In the genomic region with DNA sequence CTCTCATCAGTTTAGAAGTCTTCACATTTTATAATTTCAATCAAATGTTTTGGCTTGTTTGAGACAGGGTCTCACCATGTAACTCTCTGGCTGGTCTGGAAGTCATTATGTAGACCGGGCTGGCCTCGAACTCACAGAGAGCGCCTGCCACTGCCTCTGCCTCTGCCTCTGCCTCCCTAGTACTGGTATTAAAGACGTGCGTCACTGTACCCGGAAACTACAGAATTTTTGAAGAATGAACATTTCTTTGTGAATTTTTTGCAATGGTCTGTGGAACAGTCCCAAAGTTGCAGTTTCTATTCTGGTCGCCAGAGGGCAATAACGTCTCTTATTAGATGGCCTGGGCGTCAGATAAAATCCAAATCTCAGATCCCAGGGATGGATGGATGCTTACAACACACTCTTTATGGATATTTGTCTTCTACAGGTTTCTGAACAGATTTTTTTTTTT, we compare ENCODE assay signal across 8 mouse cellular contexts. TPM values are rescaled to one million over a fixed set of nuclear protein-coding genes. Genes with fewer than 3 reads are reported as not detected.
DNase-seq lines count a peak whose midpoint lies in the region; ATAC-seq lines count a peak whose summit lies in the region.

No protein-coding gene starts in this region.

- H3K4me3 ChIP-seq in embryonic facial prominence, embryonic 14.5 days (ENCODE audit: low read depth, low read length), result peak overlapping the region; percentile 76
- H3K4me3 ChIP-seq in heart, embryonic 14.5 days (ENCODE audit: control insufficient read depth in 1 of 2, insufficient read depth in 1 of 2, low read depth in 1 of 2, low read length in 2 of 2), result peak overlapping the region; percentile 55 to 73
- H3K4me3 ChIP-seq in liver, embryonic 15.5 days (replicated peaks), result peak overlapping the region; percentile 71
- H3K4me3 ChIP-seq in neural tube, embryonic 14.5 days (ENCODE audit: low read depth, low read length), result peak overlapping the region; percentile 79

- H3K4me2 ChIP-seq in embryonic facial prominence, embryonic 14.5 days (ENCODE audit: low read depth, low read length), result peak overlapping the region; percentile 94
- H3K4me2 ChIP-seq in heart, embryonic 14.5 days (ENCODE audit: low read length), result peak overlapping the region; percentile 67
- H3K4me2 ChIP-seq in liver, embryonic 15.5 days, result peak overlapping the region; percentile 95
- peak overlapping the region; percentile 97 for H3K4me2 ChIP-seq in neural tube, embryonic 14.5 days (ENCODE audit: low read depth, low read length)

- under 1% methylated on average over 9 of the region's 9 CpGs for WGBS in embryonic facial prominence, embryonic 14.5 days
- WGBS in heart, embryonic 14.5 days, result under 1% methylated on average over 9 of the region's 9 CpGs
- 1% methylated on average over 9 of the region's 9 CpGs for WGBS in liver, embryonic 15.5 days (ENCODE audit: insufficient replicate concordance)
- WGBS in neural tube, embryonic 14.5 days, result 0% methylated on average over 9 of the region's 9 CpGs

- peak overlapping the region; percentile 98 for H3K27ac ChIP-seq in embryonic facial prominence, embryonic 14.5 days (replicated peaks; ENCODE audit: low read depth, low read length)
- peak overlapping the region; percentile 89 for H3K27ac ChIP-seq in heart, embryonic 14.5 days (replicated peaks in 1 of 2; ENCODE audit: control insufficient read depth in 1 of 2, insufficient read depth in 1 of 2, low read depth in 2 of 2, low read length in 2 of 2)
- peak overlapping the region; percentile 82 for H3K27ac ChIP-seq in liver, embryonic 15.5 days (replicated peaks)
- peak overlapping the region; percentile 62; the same call in 1 of the 2 replicates for H3K27ac ChIP-seq in neural tube, embryonic 14.5 days (ENCODE audit: low read depth, low read length)

- no peaks in the 10 kb centered on the region for H3K9me3 ChIP-seq in embryonic facial prominence, embryonic 14.5 days (ENCODE audit: control insufficient read depth, low read length)
- H3K9me3 ChIP-seq in heart, embryonic 14.5 days (ENCODE audit: control insufficient read depth, low read length), result no peaks in the 10 kb centered on the region
- H3K9me3 ChIP-seq in liver, embryonic 15.5 days (replicated peaks), result no peaks in the 10 kb centered on the region
- no peaks in the 10 kb centered on the region for H3K9me3 ChIP-seq in neural tube, embryonic 14.5 days (ENCODE audit: control insufficient read depth, low read length)

- H3K4me1 ChIP-seq in embryonic facial prominence, embryonic 14.5 days (ENCODE audit: control insufficient read depth, insufficient read depth, low read length), result peaks cover 34% of the 10 kb centered on the region
- peaks cover 33 to 43% of the 10 kb centered on the region in 2 experiments for H3K4me1 ChIP-seq in heart, embryonic 14.5 days (ENCODE audit: control insufficient read depth in 2 of 2, insufficient read depth in 2 of 2, low read length in 2 of 2)
- peaks cover 76% of the 10 kb centered on the region for H3K4me1 ChIP-seq in liver, embryonic 15.5 days (replicated peaks)
- peaks cover 14% of the 10 kb centered on the region for H3K4me1 ChIP-seq in neural tube, embryonic 14.5 days (ENCODE audit: control insufficient read depth, insufficient read depth, low read length)

- DNase-seq in CD4-positive, CD25-positive, alpha-beta regulatory T cell, adult 2 months (ENCODE audit: low read depth, low spot score), result peak; percentile 94
- peak; percentile 86 for DNase-seq in adrenal gland, postnatal 10 days
- peak; percentile 95 for DNase-seq in embryonic facial prominence, embryonic 14.5 days (ENCODE audit: low spot score)
- DNase-seq in kidney, postnatal 25 days, result peak; percentile 80 to 94
- peak; percentile 85 for DNase-seq in thymus, postnatal 0 days (ENCODE audit: low spot score)

- H3K36me3 ChIP-seq in embryonic facial prominence, embryonic 14.5 days (ENCODE audit: control insufficient read depth, insufficient read depth, low read length), result peaks cover 32% of the 10 kb centered on the region
- H3K36me3 ChIP-seq in heart, embryonic 14.5 days (ENCODE audit: control insufficient read depth, insufficient read depth, low read length), result peaks cover 31% of the 10 kb centered on the region
- peaks cover 9% of the 10 kb centered on the region for H3K36me3 ChIP-seq in liver, embryonic 15.5 days (replicated peaks)
- H3K36me3 ChIP-seq in neural tube, embryonic 14.5 days (ENCODE audit: control insufficient read depth, insufficient read depth, low read length), result no peaks in the 10 kb centered on the region

- peak; percentile 11 for ATAC-seq in embryonic facial prominence, embryonic 14.5 days (ENCODE audit: low read depth)
- no peak; the same call in 1 of the 2 replicates for ATAC-seq in heart, embryonic 14.5 days (ENCODE audit: insufficient number of reproducible peaks, insufficient read depth, low FRiP score, low read depth)
- ATAC-seq in liver, embryonic 15.5 days (ENCODE audit: insufficient read depth), result peak; percentile 1; the same call in 1 of the 2 replicates
- ATAC-seq in neural tube, embryonic 14.5 days (ENCODE audit: low read depth), result peak; percentile 3; the same call in 1 of the 2 replicates

- no peaks in the 10 kb centered on the region for H3K27me3 ChIP-seq in embryonic facial prominence, embryonic 14.5 days (replicated peaks; ENCODE audit: control insufficient read depth, insufficient read depth, low read length)
- H3K27me3 ChIP-seq in heart, embryonic 14.5 days (ENCODE audit: control insufficient read depth, insufficient read depth, low read length), result no peaks in the 10 kb centered on the region
- peaks cover 16% of the 10 kb centered on the region for H3K27me3 ChIP-seq in liver, embryonic 15.5 days
- H3K27me3 ChIP-seq in neural tube, embryonic 14.5 days (ENCODE audit: control insufficient read depth, insufficient read depth, low read length), result no peaks in the 10 kb centered on the region

- peak overlapping the region; percentile 55; the same call in 1 of the 2 replicates for H3K9ac ChIP-seq in embryonic facial prominence, embryonic 14.5 days (ENCODE audit: low read depth, low read length)
- peak overlapping the region; percentile 75 for H3K9ac ChIP-seq in heart, embryonic 14.5 days (ENCODE audit: low read length)
- 0 out of 2 replicates have a peak overlapping the region, but pooled peaks have one; percentile 30 for H3K9ac ChIP-seq in liver, embryonic 15.5 days
- H3K9ac ChIP-seq in neural tube, embryonic 14.5 days (replicated peaks; ENCODE audit: low read depth, low read length), result peak overlapping the region; percentile 16; the same call in 1 of the 2 replicates

RNA-seq across cellular contexts. Expression of a gene that starts 0.8 kb away (rescaled TPM):
- 10 to 100 TPM; 27.9 to 37.0 TPM for total RNA-seq in adrenal gland, postnatal 10 days (2021)
- 41.1 and 51.3 TPM in 2 replicates for polyA plus RNA-seq in embryonic facial prominence, embryonic 14.5 days (2014; fragmentation: Nextera tagmentation; extraction: Ambion mirVana)
- polyA plus RNA-seq in heart, embryonic 14.5 days (2014; fragmentation: Nextera tagmentation; extraction: Ambion mirVana), result 32.9 and 35.6 TPM in 2 replicates
- polyA plus RNA-seq in liver, embryonic 15.5 days (2015; fragmentation: Nextera tagmentation; extraction: Ambion mirVana), result 4.5 and 5.1 TPM in 2 replicates
- polyA plus RNA-seq in neural tube, embryonic 14.5 days (2014; fragmentation: Nextera tagmentation; extraction: Ambion mirVana), result 15.9 and 23.5 TPM in 2 replicates
- 35.4 and 49.6 TPM in 2 replicates for polyA plus RNA-seq in thymus, postnatal 0 days (2015; fragmentation: Nextera tagmentation; extraction: Ambion mirVana)

RNA-seq across cellular contexts. Expression of a gene that starts 6.9 kb away (rescaled TPM):
- 10 to 100 TPM; 11.4 to 27.2 TPM for total RNA-seq in adrenal gland, postnatal 10 days (2021)
- polyA plus RNA-seq in embryonic facial prominence, embryonic 14.5 days (2014; fragmentation: Nextera tagmentation; extraction: Ambion mirVana), result 13.5 and 14.4 TPM in 2 replicates
- 10.1 and 12.2 TPM in 2 replicates for polyA plus RNA-seq in heart, embryonic 14.5 days (2014; fragmentation: Nextera tagmentation; extraction: Ambion mirVana)
- 8.3 and 8.8 TPM in 2 replicates for polyA plus RNA-seq in liver, embryonic 15.5 days (2015; fragmentation: Nextera tagmentation; extraction: Ambion mirVana)
- 2.6 and 3.7 TPM in 2 replicates for polyA plus RNA-seq in neural tube, embryonic 14.5 days (2014; fragmentation: Nextera tagmentation; extraction: Ambion mirVana)
- polyA plus RNA-seq in thymus, postnatal 0 days (2015; fragmentation: Nextera tagmentation; extraction: Ambion mirVana), result 70.6 and 72.0 TPM in 2 replicates

RNA-seq across cellular contexts. Expression of a gene that starts 19.4 kb away (rescaled TPM):
- 10 to 100 TPM; 19.8 to 25.9 TPM for total RNA-seq in adrenal gland, postnatal 10 days (2021)
- polyA plus RNA-seq in embryonic facial prominence, embryonic 14.5 days (2014; fragmentation: Nextera tagmentation; extraction: Ambion mirVana), result 44.1 and 48.2 TPM in 2 replicates
- polyA plus RNA-seq in heart, embryonic 14.5 days (2014; fragmentation: Nextera tagmentation; extraction: Ambion mirVana), result 50.9 and 57.7 TPM in 2 replicates
- polyA plus RNA-seq in liver, embryonic 15.5 days (2015; fragmentation: Nextera tagmentation; extraction: Ambion mirVana), result 23.9 and 25.6 TPM in 2 replicates
- 38.3 and 42.2 TPM in 2 replicates for polyA plus RNA-seq in neural tube, embryonic 14.5 days (2014; fragmentation: Nextera tagmentation; extraction: Ambion mirVana)
- 42.0 and 42.5 TPM in 2 replicates for polyA plus RNA-seq in thymus, postnatal 0 days (2015; fragmentation: Nextera tagmentation; extraction: Ambion mirVana)

RNA-seq across cellular contexts. Expression of a gene that starts 19.6 kb away (rescaled TPM):
- 10 to 100 TPM; 56.5 to 59.2 TPM for total RNA-seq in adrenal gland, postnatal 10 days (2021)
- 52.1 and 54.1 TPM in 2 replicates for polyA plus RNA-seq in embryonic facial prominence, embryonic 14.5 days (2014; fragmentation: Nextera tagmentation; extraction: Ambion mirVana)
- polyA plus RNA-seq in heart, embryonic 14.5 days (2014; fragmentation: Nextera tagmentation; extraction: Ambion mirVana), result 61.9 and 62.5 TPM in 2 replicates
- 24.6 and 26.2 TPM in 2 replicates for polyA plus RNA-seq in liver, embryonic 15.5 days (2015; fragmentation: Nextera tagmentation; extraction: Ambion mirVana)
- polyA plus RNA-seq in neural tube, embryonic 14.5 days (2014; fragmentation: Nextera tagmentation; extraction: Ambion mirVana), result 81.9 and 87.2 TPM in 2 replicates
- polyA plus RNA-seq in thymus, postnatal 0 days (2015; fragmentation: Nextera tagmentation; extraction: Ambion mirVana), result 59.3 and 64.0 TPM in 2 replicates

RNA-seq across cellular contexts. Expression of a gene that starts 22.7 kb away (rescaled TPM):
- total RNA-seq in adrenal gland, postnatal 10 days (2021), result 1,000 to 10,000 TPM; 1,220 to 1,241 TPM
- 1,196 and 1,252 TPM in 2 replicates for polyA plus RNA-seq in embryonic facial prominence, embryonic 14.5 days (2014; fragmentation: Nextera tagmentation; extraction: Ambion mirVana)
- polyA plus RNA-seq in heart, embryonic 14.5 days (2014; fragmentation: Nextera tagmentation; extraction: Ambion mirVana), result 731 and 789 TPM in 2 replicates
- polyA plus RNA-seq in liver, embryonic 15.5 days (2015; fragmentation: Nextera tagmentation; extraction: Ambion mirVana), result 540 and 619 TPM in 2 replicates
- polyA plus RNA-seq in neural tube, embryonic 14.5 days (2014; fragmentation: Nextera tagmentation; extraction: Ambion mirVana), result 498 and 551 TPM in 2 replicates
- 1,689 and 1,723 TPM in 2 replicates for polyA plus RNA-seq in thymus, postnatal 0 days (2015; fragmentation: Nextera tagmentation; extraction: Ambion mirVana)

Comparison
In these comparisons a context has a peak if more than half of its experiments do, and no peak if none do; other contexts are left out.
1. H3K9ac ChIP-seq: peak in every context shown above with its lines; median percentile 75 in heart, embryonic 14.5 days; 55 in embryonic facial prominence, embryonic 14.5 days; 30 in liver, embryonic 15.5 days; 16 in neural tube, embryonic 14.5 days.